Mouse (Mus musculus): ENCODE data around the gene Ttc23l.

DNA sequence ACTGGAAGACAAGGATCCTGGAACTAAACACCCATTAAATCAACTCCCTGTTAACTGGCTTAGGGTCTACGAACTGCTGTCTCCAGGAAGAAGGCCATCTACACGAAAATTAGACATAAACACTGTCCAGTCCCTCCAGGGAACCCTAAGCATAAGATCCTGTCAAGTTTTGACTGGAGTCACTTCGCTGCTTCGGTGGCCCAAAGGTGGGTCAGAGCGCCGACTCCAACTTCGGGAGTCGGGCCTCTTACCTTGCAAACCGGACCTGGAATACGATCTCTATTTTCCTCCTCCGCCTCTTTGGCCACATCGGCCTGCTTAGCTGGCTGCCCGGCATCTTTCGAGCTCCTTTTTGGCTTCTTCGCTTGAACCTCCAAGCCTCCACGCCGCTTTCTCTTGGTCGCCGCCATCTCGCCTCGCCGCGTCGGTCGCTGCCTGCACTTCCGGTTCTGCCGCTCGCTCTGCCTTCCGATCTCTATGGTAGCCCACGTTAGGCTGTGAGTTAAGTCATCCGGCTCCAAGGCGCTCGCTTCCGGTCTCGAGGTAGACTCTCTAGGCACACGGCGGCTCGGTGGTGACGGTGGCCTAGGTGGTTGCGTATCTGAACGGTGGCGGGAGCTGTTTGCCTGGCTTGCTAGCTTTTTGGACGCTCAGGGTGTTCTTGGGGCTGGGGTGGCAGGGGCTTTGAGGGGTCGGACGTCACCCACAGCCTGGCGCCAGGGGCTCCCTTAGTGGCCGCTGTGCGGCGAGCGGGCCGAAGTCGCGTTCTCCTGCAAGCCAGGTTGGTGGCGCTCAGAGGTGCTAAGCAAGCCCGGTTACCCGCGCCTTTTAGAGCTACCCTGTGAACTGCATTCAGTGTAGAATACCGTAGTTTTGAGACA lies 72.7 kb downstream of the Ttc23l start, which contains the start of the genes Brix1 and Rad1:
- TF ChIP-seq KAT2A (conservative IDR thresholded peaks at IDR 0.05; ENCODE audit: low read depth, low read length) (peak; percentile 91), MAX (IDR thresholded peaks at IDR 0.05; ENCODE audit: low read length) (peak; percentile 94)

All from MEL (cell line).